Mouse (Mus musculus): ENCODE results near the gene Jaml. TPM values are rescaled to one million over a fixed set of nuclear protein-coding genes. Genes with fewer than 3 reads are reported as not detected.

Jaml gene
- polyA plus RNA-seq, 1 experiment from 2014 or later: 0.16 TPM

GRCm38 (mm10) chr9:45125211-45125610, 46.2 kb downstream of the Jaml start:
- H3K27ac ChIP-seq: no peak overlapping the region
- no peak overlapping the region for H3K4me2 ChIP-seq
- H3K36me3 ChIP-seq: no peaks in the 10 kb centered on the region
- H3K9me3 ChIP-seq (replicated peaks): no peaks in the 10 kb centered on the region
- H3K9ac ChIP-seq: no peak overlapping the region
- WGBS (ENCODE audit: insufficient replicate concordance): 76% methylated on average over 14 of the region's 14 CpGs
- H3K4me3 ChIP-seq (replicated peaks): no peak overlapping the region
- no peaks in the 10 kb centered on the region for H3K27me3 ChIP-seq
- DNase-seq (no peak), ATAC-seq (ENCODE audit: low read depth) (no peak)
- peaks cover 5% of the 10 kb centered on the region; the same call in 1 of the 2 replicates for H3K4me1 ChIP-seq (replicated peaks)

DNA sequence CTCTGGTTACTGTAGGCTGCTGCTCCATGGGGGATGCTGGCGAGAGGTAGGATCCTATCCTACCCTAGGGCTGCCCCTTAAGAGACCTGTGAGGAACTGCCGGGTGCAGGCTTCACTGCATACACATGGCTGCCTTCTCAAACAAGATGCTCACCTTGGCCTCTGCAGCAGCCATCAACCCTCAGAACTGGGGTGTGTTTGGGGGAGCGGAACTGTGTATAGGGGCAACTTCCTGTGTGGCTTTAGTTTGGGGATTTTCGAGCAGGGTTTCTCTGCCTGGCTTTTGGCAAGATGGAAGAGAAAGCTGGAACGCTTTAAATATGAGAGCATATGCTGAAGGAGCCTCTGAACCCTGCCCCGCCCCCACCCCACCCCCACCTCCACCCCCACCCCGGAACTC, 48.0 kb downstream of the Jaml start:
- 44% methylated on average over 7 of the region's 7 CpGs for WGBS (ENCODE audit: insufficient replicate concordance)

GRCm38 (mm10) chr9:45130119-45130518, 51.1 kb downstream of the Jaml start:
- Histone ChIP-seq H3K27ac (no peak overlapping the region), H3K36me3 (no peaks in the 10 kb centered on the region), H3K4me3 (replicated peaks) (no peak overlapping the region), H3K27me3 (peaks cover 13% of the 10 kb centered on the region), H3K9ac (no peak overlapping the region), H3K4me2 (no peak overlapping the region), H3K4me1 (replicated peaks) (no peaks in the 10 kb centered on the region; the same call in 1 of the 2 replicates), H3K9me3 (replicated peaks) (no peaks in the 10 kb centered on the region)
- ATAC-seq (ENCODE audit: low read depth): no peak
- WGBS (ENCODE audit: insufficient replicate concordance): 51% methylated on average over 3 of the region's 3 CpGs
- DNase-seq: no peak

More for the DNA sequence above, 48.0 kb downstream of the Jaml start:
- no peaks in the 10 kb centered on the region for H3K27me3 ChIP-seq
- H3K27ac ChIP-seq: no peak overlapping the region
- DNase-seq: no peak
- no peak overlapping the region for H3K4me2 ChIP-seq
- H3K36me3 ChIP-seq: no peaks in the 10 kb centered on the region
- no peak overlapping the region for H3K9ac ChIP-seq
- no peaks in the 10 kb centered on the region for H3K9me3 ChIP-seq (replicated peaks)
- no peak for ATAC-seq (ENCODE audit: low read depth)
- H3K4me1 ChIP-seq (replicated peaks): peaks cover 4% of the 10 kb centered on the region; the same call in 1 of the 2 replicates
- H3K4me3 ChIP-seq (replicated peaks): no peak overlapping the region

GRCm38 (mm10) chr9:45133484-45134310, 54.7 kb downstream of the Jaml start:
- H3K27ac ChIP-seq: no peak overlapping the region
- ATAC-seq (ENCODE audit: low read depth) (no peak), DNase-seq (no peak)
- H3K4me2 ChIP-seq: no peak overlapping the region
- H3K4me3 ChIP-seq (replicated peaks): no peak overlapping the region
- no peak overlapping the region for H3K9ac ChIP-seq
- H3K4me1 ChIP-seq (replicated peaks): peaks cover 19% of the 10 kb centered on the region
- H3K27me3 ChIP-seq: peaks cover 49% of the 10 kb centered on the region
- H3K9me3 ChIP-seq (replicated peaks): no peaks in the 10 kb centered on the region
- 12% methylated on average over 5 of the region's 5 CpGs for WGBS (ENCODE audit: insufficient replicate concordance)
- no peaks in the 10 kb centered on the region for H3K36me3 ChIP-seq

GRCm38 (mm10) chr9:45136442-45137169, 57.6 kb downstream of the Jaml start:
- Histone ChIP-seq H3K27ac (peak overlapping the region; percentile 68), H3K27me3 (peaks cover 77% of the 10 kb centered on the region)
- peak; percentile 79 for ATAC-seq (ENCODE audit: low read depth)

DNA sequence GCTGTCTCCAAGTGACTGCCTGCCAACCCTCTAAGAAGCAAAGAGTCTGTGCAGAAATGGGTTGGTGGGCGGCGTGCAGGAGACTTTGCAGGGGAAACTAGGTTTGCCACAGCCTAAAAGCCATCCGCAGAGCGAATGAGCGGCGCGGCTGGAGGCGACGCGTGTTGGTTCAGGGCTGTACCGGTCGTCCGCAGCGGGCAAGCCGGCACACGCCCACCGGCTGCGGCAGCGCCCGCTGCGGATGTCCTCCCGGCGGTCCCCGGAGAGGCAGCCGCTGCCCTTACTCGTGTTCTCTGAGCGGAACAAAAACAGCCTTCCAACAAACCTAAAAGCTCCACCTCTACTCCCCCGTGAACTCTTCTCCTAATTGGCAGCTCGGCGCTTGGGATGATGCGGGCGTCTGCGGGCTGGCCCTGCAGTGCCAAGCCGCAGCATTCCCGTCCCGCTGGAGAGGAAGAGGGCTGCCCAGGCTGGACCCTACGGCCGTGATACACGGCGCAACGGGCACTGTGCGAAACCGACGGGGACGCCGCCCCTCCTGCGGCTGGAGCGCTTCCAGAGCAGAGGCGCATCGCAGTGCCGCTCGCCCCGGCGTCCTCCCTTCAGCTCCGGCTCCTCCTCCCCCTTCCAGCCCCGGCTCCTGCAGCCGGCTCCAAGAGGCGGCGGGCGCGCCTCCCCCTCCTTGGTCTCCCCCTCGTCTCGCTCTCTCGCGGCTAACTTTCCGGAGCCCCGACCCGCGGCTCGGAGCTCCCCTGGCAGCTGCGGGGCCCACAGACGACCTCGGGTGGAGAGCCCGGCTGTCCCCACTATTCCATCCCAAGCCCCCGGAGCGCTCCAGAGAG, 59.4 kb downstream of the Jaml start, which contains the start of gene Scn4b:
Scn4b (plus strand) TSS at position 205 of the 842 bp plus-strand sequence.
- peak within 1 kb of the TSS; percentile 66 for H3K4me2 ChIP-seq
- H3K9ac ChIP-seq: no peak within 1 kb of the TSS
- H3K4me3 ChIP-seq (replicated peaks): peak within 1 kb of the TSS; percentile 49
- H3K4me1 ChIP-seq (replicated peaks): peaks cover 19% of the 10 kb centered on the region
- peaks cover 95% of the 10 kb centered on the region for H3K27me3 ChIP-seq
- H3K36me3 ChIP-seq: no peaks in the 10 kb centered on the region
- WGBS (ENCODE audit: insufficient replicate concordance): 1% methylated on average over 76 of the region's 76 CpGs
- ATAC-seq (ENCODE audit: low read depth) (no peak), DNase-seq (no peak)
- H3K27ac ChIP-seq: no peak within 1 kb of the TSS
- H3K9me3 ChIP-seq (replicated peaks): no peaks in the 10 kb centered on the region

More at GRCm38 (mm10) chr9:45136442-45137169, 57.6 kb downstream of the Jaml start:
- Histone ChIP-seq H3K4me2 (no peak overlapping the region), H3K4me3 (replicated peaks) (no peak overlapping the region), H3K4me1 (replicated peaks) (peaks cover 19% of the 10 kb centered on the region), H3K36me3 (no peaks in the 10 kb centered on the region), H3K9ac (no peak overlapping the region), H3K9me3 (replicated peaks) (no peaks in the 10 kb centered on the region)
- WGBS (ENCODE audit: insufficient replicate concordance): 13% methylated on average over 7 of the region's 7 CpGs
- DNase-seq: peak; percentile 6

DNA sequence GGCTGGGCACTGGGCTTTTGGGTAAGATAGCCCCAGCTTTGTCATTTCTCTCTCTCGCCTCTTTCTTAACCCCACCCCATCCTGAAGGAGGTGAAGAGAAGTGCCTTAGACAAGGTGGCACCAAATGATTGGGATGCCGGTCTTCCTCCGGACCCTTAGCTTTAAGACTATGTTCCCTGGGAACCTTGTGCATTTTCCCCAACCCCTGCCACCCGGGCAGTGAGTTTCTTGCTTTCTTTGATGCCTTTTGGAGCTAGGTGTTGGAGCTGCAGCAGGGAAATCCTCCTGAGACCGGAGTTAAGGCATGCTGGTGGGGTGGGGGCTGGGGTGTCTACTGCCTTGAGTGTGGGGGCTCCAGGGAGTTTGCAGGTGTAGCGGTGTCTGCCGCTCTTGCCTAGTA, 60.1 kb downstream of the Jaml start:
- H3K36me3 ChIP-seq: no peaks in the 10 kb centered on the region
- H3K4me2 ChIP-seq: peak overlapping the region; percentile 66
- ATAC-seq (ENCODE audit: low read depth): no peak
- no peaks in the 10 kb centered on the region for H3K9me3 ChIP-seq (replicated peaks)
- H3K4me1 ChIP-seq (replicated peaks): peaks cover 19% of the 10 kb centered on the region
- H3K27ac ChIP-seq: no peak overlapping the region
- H3K27me3 ChIP-seq: peaks cover 96% of the 10 kb centered on the region
- no peak overlapping the region for H3K9ac ChIP-seq
- H3K4me3 ChIP-seq (replicated peaks): peak overlapping the region; percentile 49
- DNase-seq: no peak
- 8% methylated on average over 7 of the region's 7 CpGs for WGBS (ENCODE audit: insufficient replicate concordance)

- no peak overlapping the region for H3K27ac ChIP-seq
- no peaks in the 10 kb centered on the region for H3K9me3 ChIP-seq (replicated peaks)
- no peak for DNase-seq
- H3K4me2 ChIP-seq: no peak overlapping the region
- H3K9ac ChIP-seq: no peak overlapping the region
- peaks cover 97% of the 10 kb centered on the region for H3K27me3 ChIP-seq
- peaks cover 14% of the 10 kb centered on the region for H3K4me1 ChIP-seq (replicated peaks)
- WGBS (ENCODE audit: insufficient replicate concordance): 43% methylated on average over 7 of the region's 7 CpGs
- H3K36me3 ChIP-seq: no peaks in the 10 kb centered on the region
- no peak overlapping the region for H3K4me3 ChIP-seq (replicated peaks)
- ATAC-seq (ENCODE audit: low read depth): no peak
These were observed 62.0 kb downstream of the Jaml start for GRCm38 (mm10) chr9:45140945-45141344.

DNA sequence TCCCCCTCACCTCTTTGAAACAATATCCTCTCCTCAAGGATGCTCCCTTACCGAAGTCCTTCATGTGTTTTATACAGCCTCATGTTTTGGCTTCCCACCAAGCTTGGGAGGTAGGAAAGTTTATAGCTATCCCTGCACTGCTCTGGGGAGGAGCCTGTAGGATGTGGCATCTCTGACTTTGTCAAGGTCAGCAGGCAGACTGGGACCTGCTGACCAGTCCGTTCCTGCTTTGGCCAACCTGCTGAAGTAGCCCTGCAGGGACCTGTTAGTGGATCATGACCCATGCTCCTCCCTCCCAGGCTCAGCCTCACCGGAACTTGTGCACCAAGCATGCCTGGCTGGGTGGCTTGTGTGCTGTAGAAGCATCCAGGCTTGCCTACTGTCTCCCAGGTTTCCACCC, 63.7 kb downstream of the Jaml start:
- H3K4me1 ChIP-seq (replicated peaks): peaks cover 7% of the 10 kb centered on the region; the same call in 1 of the 2 replicates
- H3K4me2 ChIP-seq: no peak overlapping the region
- no peak for ATAC-seq (ENCODE audit: low read depth)
- no peaks in the 10 kb centered on the region for H3K9me3 ChIP-seq (replicated peaks)
- DNase-seq: no peak
- no peak overlapping the region for H3K9ac ChIP-seq
- no peaks in the 10 kb centered on the region for H3K36me3 ChIP-seq
- H3K27me3 ChIP-seq: peaks cover 96% of the 10 kb centered on the region
- WGBS (ENCODE audit: insufficient replicate concordance): 46% methylated on average over 3 of the region's 3 CpGs
- no peak overlapping the region for H3K4me3 ChIP-seq (replicated peaks)
- H3K27ac ChIP-seq: no peak overlapping the region

GRCm38 (mm10) chr9:45145533-45146266, 66.7 kb downstream of the Jaml start:
- no peaks in the 10 kb centered on the region for H3K36me3 ChIP-seq
- 11% methylated on average over 27 of the region's 27 CpGs for WGBS (ENCODE audit: insufficient replicate concordance)
- H3K4me3 ChIP-seq (replicated peaks): peak overlapping the region; percentile 29; the same call in 1 of the 2 replicates
- H3K9ac ChIP-seq: no peak overlapping the region
- DNase-seq: no peak
- peak overlapping the region; percentile 48 for H3K4me2 ChIP-seq
- no peak for ATAC-seq (ENCODE audit: low read depth)
- no peak overlapping the region for H3K27ac ChIP-seq
- H3K4me1 ChIP-seq (replicated peaks): peaks cover 2% of the 10 kb centered on the region; the same call in 1 of the 2 replicates
- peaks cover 85% of the 10 kb centered on the region for H3K27me3 ChIP-seq
- H3K9me3 ChIP-seq (replicated peaks): no peaks in the 10 kb centered on the region

Measured in liver, embryonic 13.5 days (tissue).